Mouse (Mus musculus) MEL (cell line): ENCODE measurements around the gene Kat6b.

Experiments used
- CTCF ChIP-seq, 3 experiments: IDR thresholded peaks in 2 of 3; conservative IDR thresholded peaks in 1 of 3; 2 replicates each; pipeline ENCODE4 v1.5.1; 2011 to 2012; ENCODE audit warnings: low read length in 3 of 3, low read depth in 2 of 3, mild to moderate bottlenecking in 2 of 3, improper control_type of control experiment in 1 of 3, inconsistent platforms in 1 of 3, mixed read lengths in 1 of 3, moderate library complexity in 1 of 3; ENCODE audit not compliant: control insufficient read depth in 1 of 3, insufficient read depth in 1 of 3, poor library complexity in 1 of 3, severe bottlenecking in 1 of 3
- GATA1 ChIP-seq: IDR thresholded peaks from 2 replicates; pipeline ENCODE4 v1.6.1; 2011; ENCODE audit warnings: low read depth, low read length, improper control_type of control experiment
- HCFC1 ChIP-seq: IDR thresholded peaks from 2 replicates; pipeline ENCODE4 v1.6.1; 2012; ENCODE audit warnings: low read depth, mild to moderate bottlenecking, inconsistent platforms, low read length, improper control_type of control experiment, moderate library complexity
- POLR2A ChIP-seq, 2 experiments: IDR thresholded peaks; 2 replicates each; pipeline ENCODE4 v1.6.1; 2011 to 2012; ENCODE audit warnings: low read length in 2 of 2, mild to moderate bottlenecking in 2 of 2, control low read depth in 1 of 2, improper control_type of control experiment in 1 of 2, low read depth in 1 of 2, moderate library complexity in 1 of 2; ENCODE audit not compliant: control insufficient read depth in 1 of 2, insufficient read depth in 1 of 2, poor library complexity in 1 of 2
- POLR2AphosphoS5 ChIP-seq: IDR thresholded peaks from 2 replicates; pipeline ENCODE4 v1.6.1; 2012; ENCODE audit warnings: low read depth, borderline replicate concordance, mild to moderate bottlenecking, inconsistent platforms, low read length, moderate library complexity, mixed read lengths
- ZNF384 ChIP-seq: IDR thresholded peaks from 2 replicates; pipeline ENCODE4 v1.6.1; 2012; ENCODE audit warnings: low read depth, mild to moderate bottlenecking, inconsistent platforms, low read length, improper control_type of control experiment

DNA sequence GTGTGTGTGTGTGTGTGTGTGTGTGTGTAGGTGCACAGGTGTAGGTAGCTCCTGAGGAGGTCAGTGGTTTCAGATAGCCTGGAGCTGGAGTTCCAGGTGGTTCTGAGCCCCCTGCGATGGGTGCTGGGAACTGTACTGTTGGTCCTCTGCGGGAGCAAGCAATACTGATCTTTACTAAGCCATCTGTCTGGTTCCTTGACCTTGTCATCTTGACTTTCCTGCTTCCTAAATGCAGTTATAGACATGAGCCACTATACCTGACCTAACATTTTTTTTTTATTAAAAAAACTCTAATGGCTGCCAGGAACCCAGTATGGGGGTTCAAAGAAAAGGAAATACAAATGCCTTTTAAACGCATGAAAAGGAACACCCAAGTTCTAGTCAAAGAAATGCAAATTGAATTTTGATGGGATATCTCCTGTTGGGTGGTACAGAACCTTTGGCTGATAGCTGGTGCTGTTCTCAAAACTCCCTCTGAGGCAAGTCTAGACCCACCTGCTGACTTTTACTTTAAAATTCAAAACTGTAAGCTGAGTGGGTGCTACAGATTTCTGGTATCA, 4.8 kb downstream of the Kat6b start:
- TF ChIP-seq CTCF (IDR thresholded peaks at IDR 0.05 in 2 of 3, conservative IDR thresholded peaks at IDR 0.05 in 1 of 3; ENCODE audit: control insufficient read depth in 1 of 3, insufficient read depth in 1 of 3, low read depth in 2 of 3, low read length in 3 of 3, poor library complexity in 1 of 3, severe bottlenecking in 1 of 3): no peak
- TF ChIP-seq POLR2AphosphoS5: no peak
- no peak for TF ChIP-seq ZNF384
- no peak for TF ChIP-seq GATA1
- no peak for TF ChIP-seq HCFC1
- TF ChIP-seq POLR2A (IDR thresholded peaks at IDR 0.05; ENCODE audit: control insufficient read depth in 1 of 2, insufficient read depth in 1 of 2, low read depth in 1 of 2, low read length in 2 of 2, poor library complexity in 1 of 2): no peak
